Mouse (Mus musculus): ENCODE data around the gene Gpd1l.
"Not testable (repeated sequence)": the region's sequence is repeated elsewhere in the genome, so short reads cannot be mapped to it uniquely, and the experiment has no call there.

Gpd1l gene

GRCm38 (mm10) chr9:114933723-114934171 is at the start of gene Gpd1l:
Gene Gpd1l (minus strand): TSS chr9:114933987.
- DNase-seq: peak; percentile 97

- no peak for DNase-seq
These were observed 49.0 kb upstream of the Gpd1l start, which contains the start of gene Rps27rt for GRCm38 (mm10) chr9:114982689-114983360. Gene Rps27rt (minus strand): TSS chr9:114982739.

- DNase-seq: no peak
These were observed 46.2 kb upstream of the Gpd1l start for GRCm38 (mm10) chr9:114979969-114980368.

GRCm38 (mm10) chr9:114978281-114979111 is 44.7 kb upstream of the Gpd1l start, which contains the start of gene Osbpl10:
Gene Osbpl10 (plus strand): TSS chr9:114978569.
- peak; percentile 88 for DNase-seq

GRCm38 (mm10) chr9:114977461-114978280 is 43.9 kb upstream of the Gpd1l start:
- no peak for DNase-seq

GRCm38 (mm10) chr9:114966286-114966685 is 32.5 kb upstream of the Gpd1l start:
- DNase-seq: not testable (repeated sequence)

- no peak for DNase-seq
These were observed 30.3 kb upstream of the Gpd1l start for GRCm38 (mm10) chr9:114964093-114964492.

- no peak for DNase-seq
These were observed 27.1 kb upstream of the Gpd1l start for GRCm38 (mm10) chr9:114960844-114961243.

- no peak for DNase-seq
These were observed 26.4 kb upstream of the Gpd1l start for GRCm38 (mm10) chr9:114960043-114960789.

GRCm38 (mm10) chr9:114956945-114957344 is 23.2 kb upstream of the Gpd1l start:
- DNase-seq: peak; percentile 38

- no peak for DNase-seq
These were observed 21.6 kb upstream of the Gpd1l start for GRCm38 (mm10) chr9:114955340-114955739.

- no peak for DNase-seq
These were observed 19.1 kb upstream of the Gpd1l start for GRCm38 (mm10) chr9:114952866-114953265.

GRCm38 (mm10) chr9:114948395-114948794 is 14.6 kb upstream of the Gpd1l start:
- peak; percentile 24 for DNase-seq

- DNase-seq: no peak
These were observed 11.8 kb upstream of the Gpd1l start for GRCm38 (mm10) chr9:114945576-114945975.

GRCm38 (mm10) chr9:114944642-114945041 is 10.9 kb upstream of the Gpd1l start:
- DNase-seq: no peak

GRCm38 (mm10) chr9:114936687-114937086 is 2.9 kb upstream of the Gpd1l start:
- no peak for DNase-seq

- DNase-seq: no peak
These were observed 1.5 kb upstream of the Gpd1l start for GRCm38 (mm10) chr9:114935321-114935720.

GRCm38 (mm10) chr9:114934231-114934630 is 444 bp upstream of the Gpd1l start:
- no peak for DNase-seq

- no peak for DNase-seq
These were observed 607 bp downstream of the Gpd1l start for GRCm38 (mm10) chr9:114933037-114933722.

GRCm38 (mm10) chr9:114932607-114933006 is 1.2 kb downstream of the Gpd1l start:
- DNase-seq: no peak

GRCm38 (mm10) chr9:114930464-114931090 is 3.2 kb downstream of the Gpd1l start:
- peak; percentile 81 for DNase-seq

Measured in lung, postnatal 14 days (tissue).